Mouse (Mus musculus) G1E (cell line): Measurements from ENCODE around the gene Sorl1. TPM values are rescaled to one million over a fixed set of nuclear protein-coding genes. Genes with fewer than 3 reads are reported as not detected.

Experiments
- ATAC-seq: 2 replicates; pipeline ENCODE4 v1.8.0; 2016; ENCODE audit warnings: mild to moderate bottlenecking; ENCODE audit not compliant: insufficient number of reproducible peaks, poor library complexity, low FRiP score, severe bottlenecking; ENCODE audit errors: extremely low read depth
- DNase-seq: peaks from one replicate; pipeline ENCODE4 v3.0.0; 2012; ENCODE audit warnings: low spot score
- H3K27me3 ChIP-seq: 2 replicates; pipeline ENCODE4 v1.6.1; 2012; ENCODE audit warnings: mild to moderate bottlenecking, low read length, inconsistent platforms; ENCODE audit not compliant: insufficient read depth
- H3K36me3 ChIP-seq: replicated peaks from 2 replicates; pipeline ENCODE3; 2012; ENCODE audit warnings: mild to moderate bottlenecking, inconsistent platforms
- H3K4me1 ChIP-seq: 2 replicates; pipeline ENCODE4 v1.6.1; 2012; ENCODE audit warnings: low read depth, low read length, inconsistent platforms, mixed read lengths; ENCODE audit not compliant: insufficient read depth
- H3K4me3 ChIP-seq: 2 replicates; pipeline ENCODE4 v1.5.1; 2012; ENCODE audit warnings: low read depth, mild to moderate bottlenecking, inconsistent platforms, low read length, moderate library complexity, mixed read lengths
- H3K9me3 ChIP-seq: replicated peaks from 2 replicates; pipeline ENCODE4 v1.6.1; 2012; ENCODE audit warnings: inconsistent platforms
- CTCF ChIP-seq: IDR thresholded peaks from 2 replicates; pipeline ENCODE4 v1.5.1; 2012; ENCODE audit warnings: low read depth, low read length, inconsistent platforms, mixed read lengths
- GATA1 ChIP-seq: IDR thresholded peaks from 2 replicates; pipeline ENCODE4 v1.6.1; 2012; ENCODE audit warnings: borderline replicate concordance, low read length, inconsistent platforms, mixed read lengths
- GATA2 ChIP-seq: IDR thresholded peaks from 2 replicates; pipeline ENCODE4 v1.6.1; 2012; ENCODE audit warnings: low read depth, low read length, inconsistent platforms, borderline replicate concordance
- POLR2AphosphoS5 ChIP-seq: IDR thresholded peaks from 2 replicates; pipeline ENCODE4 v1.6.1; 2012; ENCODE audit warnings: low read depth, low read length, inconsistent platforms; ENCODE audit not compliant: insufficient replicate concordance
- TAL1 ChIP-seq: conservative IDR thresholded peaks from 2 replicates; pipeline ENCODE4 v1.6.1; 2012; ENCODE audit warnings: low read depth, low read length, inconsistent platforms, mixed read lengths
- polyA plus RNA-seq: library from polyadenylated mRNA; stranded (reverse); fragments of >175 nt; gene quantifications from 2 replicates; pipeline ENCODE4 v1.2.3, GENCODE M21; 2012
- total RNA-seq, 2 experiments: library from RNA; stranded (forward) in 1 of 2; stranded (reverse) in 1 of 2; fragments of 200-1000 nt in 1 of 2; fragments of >200 nt in 1 of 2; fragmentation: Nextera tagmentation in 1 of 2; gene quantifications; 2 replicates each; pipeline ENCODE4 v1.2.3; 2014 to 2017

Gene Sorl1
- total and polyA plus RNA-seq, 3 experiments, result under 0.01 to 0.05 TPM; not detected in 1

DNA sequence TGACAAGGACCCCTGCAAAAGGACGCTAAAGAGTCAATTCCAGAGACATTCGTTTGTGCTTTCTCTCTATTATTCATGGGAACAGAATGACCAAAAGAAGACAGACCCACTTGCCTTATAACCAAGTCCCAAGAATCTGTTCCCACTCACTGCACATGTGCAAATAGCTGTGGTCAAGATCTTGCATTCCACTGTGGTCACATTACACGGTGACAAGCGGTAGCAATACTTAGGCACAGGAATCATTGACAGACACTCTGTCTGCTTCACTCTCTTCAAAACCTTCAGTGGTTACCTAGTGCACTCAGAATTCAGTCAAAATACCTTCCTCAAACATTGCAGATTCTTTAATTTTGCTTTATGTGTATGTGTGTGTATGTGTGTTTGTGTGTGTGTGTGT is 36.2 kb downstream of the Sorl1 start:
- ATAC-seq (no peak), DNase-seq (no peak)
- Histone ChIP-seq H3K9me3 (peaks cover 4% of the 10 kb centered on the region; the same call in 1 of the 2 replicates), H3K4me3 (no peak overlapping the region), H3K4me1 (no peaks in the 10 kb centered on the region), H3K27me3 (no peaks in the 10 kb centered on the region), H3K36me3 (no peaks in the 10 kb centered on the region)
- TF ChIP-seq TAL1 (no peak), GATA2 (no peak), POLR2AphosphoS5 (no peak), GATA1 (no peak), CTCF (no peak)

DNA sequence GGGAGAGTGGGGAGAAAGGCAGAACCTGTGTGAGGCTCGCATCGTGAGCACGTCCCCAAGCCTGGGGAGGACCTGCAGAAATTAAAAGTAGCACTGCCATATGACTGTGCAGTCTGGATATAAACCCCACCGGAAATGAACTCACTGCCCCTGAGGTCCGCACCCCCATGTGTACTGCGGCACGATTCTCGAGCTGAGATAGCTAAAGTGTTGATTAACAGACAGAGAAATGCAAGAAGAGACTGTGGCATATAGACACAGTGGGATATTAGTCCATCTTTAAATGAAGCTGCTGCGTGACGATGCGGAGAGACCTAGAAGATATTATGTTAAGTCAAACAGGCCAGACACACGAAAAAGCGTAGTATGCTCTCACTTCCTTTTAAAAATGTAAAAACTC is 38.1 kb downstream of the Sorl1 start:
- Histone ChIP-seq H3K27me3 (no peaks in the 10 kb centered on the region), H3K9me3 (peaks cover 5% of the 10 kb centered on the region; the same call in 1 of the 2 replicates), H3K4me1 (no peaks in the 10 kb centered on the region), H3K4me3 (no peak overlapping the region), H3K36me3 (no peaks in the 10 kb centered on the region)
- ATAC-seq (no peak), DNase-seq (no peak)
- no peak for TF ChIP-seq GATA1
- TF ChIP-seq GATA2, result no peak
- TF ChIP-seq POLR2AphosphoS5, result no peak
- TF ChIP-seq CTCF, result no peak
- no peak for TF ChIP-seq TAL1

DNA sequence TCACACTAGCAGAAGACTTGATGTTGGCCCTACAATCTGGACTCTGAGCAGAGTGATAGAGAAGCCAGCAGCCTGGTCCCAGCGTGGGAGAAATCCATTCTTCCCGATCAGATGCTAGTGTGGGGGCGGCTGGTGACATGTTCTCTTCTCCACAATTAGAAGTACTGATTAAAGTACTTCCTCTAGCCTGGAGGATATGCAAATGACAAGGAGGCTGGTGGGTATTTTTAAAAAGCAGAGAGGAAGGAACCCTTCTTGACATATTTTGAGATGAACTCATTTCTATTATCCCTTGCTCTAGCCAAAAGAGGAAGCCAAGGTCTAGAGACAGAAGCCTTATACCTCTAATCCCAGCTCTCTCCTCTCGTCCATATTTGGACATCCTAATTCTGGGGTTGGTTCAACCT is 40.4 kb downstream of the Sorl1 start:
- Histone ChIP-seq H3K36me3 (no peaks in the 10 kb centered on the region), H3K27me3 (no peaks in the 10 kb centered on the region), H3K4me1 (no peaks in the 10 kb centered on the region), H3K4me3 (no peak overlapping the region), H3K9me3 (peaks cover 5% of the 10 kb centered on the region; the same call in 1 of the 2 replicates)
- no peak for TF ChIP-seq GATA2
- TF ChIP-seq GATA1, result no peak
- no peak for TF ChIP-seq CTCF
- no peak for TF ChIP-seq POLR2AphosphoS5
- TF ChIP-seq TAL1, result no peak
- no peak for DNase-seq
- no peak for ATAC-seq

DNA sequence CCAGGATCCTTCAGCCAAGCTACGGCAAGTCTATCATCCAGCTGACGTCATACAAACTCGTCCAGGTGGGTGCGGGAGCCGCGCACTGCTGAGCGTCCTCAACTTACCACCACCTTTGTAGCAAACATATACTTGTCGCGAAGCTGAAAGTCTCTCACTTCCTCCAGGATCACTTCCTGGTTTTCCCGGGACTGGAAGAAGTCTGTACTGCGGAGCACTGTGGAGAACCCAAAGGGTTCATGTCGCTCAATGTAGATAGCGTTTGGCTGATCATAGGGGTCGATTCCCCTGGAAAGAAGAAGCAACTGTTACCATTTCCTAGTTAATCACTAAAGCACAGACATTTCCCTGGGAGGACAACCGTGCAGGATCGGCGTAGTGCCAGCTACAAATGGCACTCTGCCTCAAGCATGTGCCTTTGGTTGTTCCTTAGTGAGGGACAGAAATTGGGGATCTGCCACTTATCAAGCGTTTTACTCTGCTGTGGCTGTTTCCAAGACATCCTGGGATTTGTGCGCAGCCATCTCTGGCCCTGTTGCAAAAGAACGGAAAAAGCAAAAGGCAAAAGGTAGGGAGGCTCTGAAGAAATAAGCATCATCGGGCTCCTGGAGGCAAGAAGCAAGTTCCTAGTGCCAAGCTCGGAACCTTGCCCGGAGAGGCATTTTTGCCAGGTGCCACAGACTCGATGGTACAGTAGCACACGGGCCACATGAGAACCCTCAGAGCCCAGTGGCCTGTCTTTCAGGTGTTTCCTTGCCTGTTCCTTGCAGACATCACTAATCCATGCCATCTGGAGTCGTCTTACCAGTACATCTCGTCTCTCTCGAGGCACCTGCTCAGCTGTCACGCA is 42.2 kb downstream of the Sorl1 start:
- TF ChIP-seq CTCF (no peak), TAL1 (no peak), GATA2 (no peak), POLR2AphosphoS5 (no peak), GATA1 (no peak)
- no peaks in the 10 kb centered on the region for H3K27me3 ChIP-seq
- DNase-seq (no peak), ATAC-seq (no peak)
- H3K4me1 ChIP-seq, result no peaks in the 10 kb centered on the region
- H3K9me3 ChIP-seq, result peaks cover 5% of the 10 kb centered on the region; the same call in 1 of the 2 replicates
- H3K4me3 ChIP-seq, result no peak overlapping the region
- H3K36me3 ChIP-seq, result no peaks in the 10 kb centered on the region

DNA sequence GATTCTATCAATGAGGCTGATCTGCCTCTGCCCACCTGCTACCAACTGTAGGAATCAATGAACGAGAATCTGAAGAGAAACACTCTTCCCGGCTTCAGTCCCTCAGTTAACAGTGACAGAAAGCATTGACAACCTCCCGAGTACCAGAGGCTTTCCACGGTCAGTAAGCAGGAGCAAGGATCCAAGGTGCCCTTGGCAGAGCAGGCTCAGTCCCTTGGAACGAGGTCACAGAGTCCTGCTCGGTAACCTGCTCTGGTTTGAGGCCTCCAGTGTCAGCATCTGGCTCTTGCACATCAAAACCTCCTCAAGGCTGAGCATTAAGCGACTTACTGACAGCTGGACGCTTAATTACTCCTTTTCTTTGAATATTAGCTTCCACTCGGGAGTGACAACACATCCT is 43.4 kb downstream of the Sorl1 start:
- Histone ChIP-seq H3K27me3 (no peaks in the 10 kb centered on the region), H3K9me3 (peaks cover 5% of the 10 kb centered on the region; the same call in 1 of the 2 replicates), H3K4me1 (no peaks in the 10 kb centered on the region), H3K36me3 (no peaks in the 10 kb centered on the region), H3K4me3 (no peak overlapping the region)
- TF ChIP-seq CTCF (no peak), GATA1 (no peak), GATA2 (no peak), TAL1 (no peak), POLR2AphosphoS5 (no peak)
- no peak for ATAC-seq
- no peak for DNase-seq

DNA sequence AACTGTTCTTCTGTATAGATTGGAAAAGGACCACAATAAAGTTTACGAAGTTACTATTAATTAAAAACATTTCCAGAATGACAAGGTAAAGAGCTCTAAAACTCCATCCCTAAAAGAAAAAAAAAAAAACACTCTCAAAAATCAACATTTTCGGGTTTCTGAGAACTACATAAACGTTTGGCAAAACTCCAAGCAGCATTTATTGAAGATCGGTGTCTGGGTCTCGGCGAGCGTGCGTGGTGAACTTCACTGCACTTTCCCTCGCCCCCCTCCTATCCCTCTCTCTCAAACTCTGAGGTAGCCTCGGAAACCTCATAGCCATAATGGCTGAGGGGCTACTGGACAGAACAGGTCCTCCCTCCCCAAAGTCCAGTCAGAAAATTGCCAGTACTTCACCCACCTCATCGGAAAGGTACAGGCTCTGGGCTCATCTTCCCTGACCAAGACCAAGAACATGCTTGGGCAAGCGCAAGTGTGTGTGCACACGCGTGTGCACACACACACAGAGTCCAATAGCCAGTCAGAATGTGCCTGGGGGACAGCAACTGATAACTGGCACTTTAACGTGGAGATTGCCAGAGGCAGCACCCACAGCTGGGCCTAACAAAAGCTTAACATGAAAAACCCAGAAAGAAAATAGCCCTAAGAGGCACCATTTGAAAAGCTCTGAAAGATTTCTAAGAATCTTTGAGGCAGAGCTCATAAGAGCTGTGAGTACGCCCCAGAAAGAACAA is 46.8 kb downstream of the Sorl1 start:
- H3K27me3 ChIP-seq, result no peaks in the 10 kb centered on the region
- TF ChIP-seq GATA1 (no peak), POLR2AphosphoS5 (no peak), CTCF (no peak), GATA2 (no peak), TAL1 (no peak)
- no peak overlapping the region for H3K4me3 ChIP-seq
- peaks cover 2% of the 10 kb centered on the region; the same call in 1 of the 2 replicates for H3K9me3 ChIP-seq
- H3K36me3 ChIP-seq, result no peaks in the 10 kb centered on the region
- no peaks in the 10 kb centered on the region for H3K4me1 ChIP-seq
- ATAC-seq, result no peak
- no peak for DNase-seq
